Mouse (Mus musculus) 416B (cell line): ENCODE measurements at regions not wholly inside any gene's neighbourhood (a gene's known extent, or its start where the extent isn't known, plus 50 kb on each side); places are given as distances from the start of the nearest gene placed in this dataset.

ENCODE experiments used
- DNase-seq: peaks from one replicate; pipeline ENCODE4 v3.0.0; 2011; ENCODE audit warnings: low read depth

DNA sequence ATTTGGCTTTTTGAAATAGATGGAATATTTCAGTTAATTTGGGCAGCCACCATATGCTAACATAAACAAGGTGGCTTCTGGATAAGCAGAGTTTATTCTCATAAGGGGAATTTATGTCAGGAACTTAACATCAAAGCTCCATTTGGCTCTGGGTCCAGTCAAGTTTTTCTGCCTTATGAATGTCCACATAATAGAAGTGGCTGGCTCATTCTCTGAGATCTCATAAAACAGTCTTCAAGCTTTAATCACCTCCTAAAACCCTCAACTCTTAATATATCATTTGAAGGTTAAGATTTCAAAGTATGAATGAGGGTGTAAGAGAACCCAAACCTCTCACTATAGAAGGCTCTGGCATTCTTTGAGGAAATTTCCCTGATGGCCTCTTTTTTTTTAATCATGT is 1361.0 kb downstream of the Efna5 start:
- DNase-seq: no peak

- DNase-seq: peak; percentile 17
Observed at GRCm38 (mm10) chr17:61515059-61515458, 1366.1 kb downstream of the Efna5 start.

DNA sequence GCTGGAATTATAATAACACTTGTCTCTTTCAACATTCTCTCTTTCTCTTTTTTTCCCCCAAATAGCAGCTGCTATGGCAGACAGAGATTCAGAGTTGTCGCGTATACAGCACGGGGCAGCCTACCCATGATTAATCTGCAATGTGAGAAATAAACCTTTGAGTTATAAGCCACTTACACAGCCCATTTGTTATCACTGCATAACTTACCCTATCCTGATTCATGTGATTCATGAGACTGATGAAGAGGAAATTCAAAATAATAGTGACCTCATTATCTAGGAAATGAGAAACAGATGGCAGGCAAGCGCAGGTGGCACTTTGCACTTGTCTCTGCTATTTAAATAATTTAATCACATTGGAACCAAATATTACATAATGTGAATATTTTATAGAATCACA is 1367.7 kb downstream of the Efna5 start:
- no peak for DNase-seq

DNA sequence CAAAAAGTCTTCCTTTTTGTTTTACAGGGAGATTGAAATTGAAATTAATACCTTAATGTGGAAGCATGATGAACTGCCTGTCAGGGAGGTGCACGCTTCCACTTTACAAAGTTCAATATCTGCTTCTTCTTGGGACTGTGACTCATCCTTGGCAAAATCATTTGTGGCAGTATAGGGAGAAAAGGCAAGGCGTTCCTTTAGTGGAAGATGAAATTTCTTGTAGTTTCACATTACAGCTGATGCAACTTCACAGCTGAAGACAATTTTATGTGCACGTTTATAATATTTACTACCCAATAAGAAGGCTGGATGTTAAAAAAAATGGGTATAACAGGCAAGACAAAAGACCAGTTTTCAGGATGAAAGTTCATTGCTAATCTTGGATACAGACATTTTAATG is 1385.9 kb downstream of the Efna5 start:
- peak; percentile 17 for DNase-seq

DNA sequence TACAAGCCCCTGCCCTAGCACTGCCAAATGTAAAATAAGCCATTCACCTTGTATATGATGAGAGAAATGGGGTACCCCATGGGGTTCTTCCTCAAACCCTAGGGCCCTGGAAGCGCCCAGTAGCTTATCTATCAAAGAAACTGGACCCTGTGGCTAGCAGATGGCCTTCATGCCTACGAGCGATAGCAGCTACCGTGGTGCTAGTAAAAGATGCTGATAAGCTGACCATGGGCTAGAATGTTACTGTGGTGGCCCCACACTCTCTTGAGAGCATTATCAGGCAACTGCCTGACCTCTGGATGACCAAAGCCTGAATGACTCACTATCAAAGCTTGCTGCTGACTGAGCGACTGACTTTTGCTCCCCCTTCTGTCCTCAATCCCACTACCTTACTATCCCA is 1403.7 kb downstream of the Efna5 start:
- DNase-seq: peak; percentile 67

DNA sequence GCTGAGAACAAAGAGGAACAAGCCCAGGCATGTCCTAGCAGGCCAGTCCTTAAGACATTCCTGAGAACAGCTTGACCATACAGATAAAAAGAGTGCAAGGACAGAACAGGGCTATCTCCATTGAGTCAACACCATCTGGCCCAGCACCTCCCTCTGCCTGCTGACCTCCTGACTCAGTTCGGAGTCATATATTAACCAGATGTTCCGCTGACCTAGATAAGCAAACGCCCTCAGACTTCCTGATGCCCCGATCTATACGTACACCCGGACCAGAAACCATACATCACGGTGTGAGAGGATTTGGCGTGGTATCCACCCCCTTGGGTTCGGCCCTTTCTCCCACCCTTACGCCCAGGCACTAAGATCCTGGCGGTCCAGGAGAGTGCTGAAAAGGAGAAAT is 1406.7 kb downstream of the Efna5 start:
- peak; percentile 75 for DNase-seq

DNA sequence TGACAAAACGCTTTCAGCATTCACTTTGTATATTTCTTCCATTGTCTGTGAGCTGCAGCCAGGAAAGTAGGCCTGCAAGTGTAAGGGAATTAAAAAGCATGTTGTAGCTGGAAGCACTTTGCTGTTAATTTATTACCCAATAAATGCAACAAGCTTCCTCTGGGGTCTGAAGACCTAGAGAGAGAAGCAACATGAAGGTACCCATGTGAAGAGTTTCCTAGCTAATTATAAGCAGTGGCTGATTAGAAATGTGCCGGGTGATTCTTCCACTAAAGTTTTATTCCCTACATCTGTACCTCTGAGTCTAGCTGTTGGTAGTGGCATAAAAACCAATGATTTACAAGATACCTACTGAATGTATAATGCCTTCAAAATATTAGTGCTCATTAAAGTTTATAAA is 1428.2 kb downstream of the Efna5 start:
- no peak for DNase-seq

- DNase-seq: no peak
Observed at GRCm38 (mm10) chr17:61426846-61427245, 1454.3 kb downstream of the Efna5 start.
